Mouse (Mus musculus) kidney, postnatal 10 days (tissue): ENCODE measurements at regions not wholly inside any gene's neighbourhood (a gene's known extent, or its start where the extent isn't known, plus 50 kb on each side); places are given as distances from the start of the nearest gene placed in this dataset.
A peak's percentile ranks its signal among the peaks of the same experiment; 100 is the strongest.

ENCODE experiments used
- DNase-seq: peaks from one replicate; pipeline ENCODE4 v3.0.0; 2021; ENCODE audit warnings: mixed read lengths

- DNase-seq: no peak
These were observed 57.8 kb upstream of the Cfap46 start for GRCm38 (mm10) chr7:139741246-139741903.

GRCm38 (mm10) chr7:139746803-139747202, 63.2 kb upstream of the Cfap46 start:
- DNase-seq: peak; percentile 71

GRCm38 (mm10) chr7:139747290-139748067, 63.9 kb upstream of the Cfap46 start:
- no peak for DNase-seq

GRCm38 (mm10) chr7:139755004-139755403, 71.4 kb upstream of the Cfap46 start:
- no peak for DNase-seq

GRCm38 (mm10) chr7:139762522-139762921, 71.5 kb upstream of the Adgra1 start:
- no peak for DNase-seq

GRCm38 (mm10) chr7:139763241-139763640, 70.7 kb upstream of the Adgra1 start:
- no peak for DNase-seq

GRCm38 (mm10) chr7:139766296-139766695, 67.7 kb upstream of the Adgra1 start:
- no peak for DNase-seq

- no peak for DNase-seq
These were observed 64.8 kb upstream of the Adgra1 start for GRCm38 (mm10) chr7:139769167-139769566.

- peak; percentile 17 for DNase-seq
These were observed 56.7 kb upstream of the Adgra1 start for GRCm38 (mm10) chr7:139777243-139777642.

GRCm38 (mm10) chr7:139779876-139780275, 54.1 kb upstream of the Adgra1 start:
- DNase-seq: no peak

- DNase-seq: no peak
These were observed 52.5 kb upstream of the Adgra1 start for GRCm38 (mm10) chr7:139781513-139781912.
